Mouse (Mus musculus) testis, adult 2 months (tissue): Measurements from ENCODE around the gene Ly6g.
"Not testable (repeated sequence)": the region's sequence is repeated elsewhere in the genome, so short reads cannot be mapped to it uniquely, and the experiment has no call there.

ENCODE experiments used
- CTCF ChIP-seq: fragments of 200-500 bp; IDR thresholded peaks from 2 replicates; pipeline ENCODE4 v1.5.1; 2012; ENCODE audit warnings: low read depth, mild to moderate bottlenecking, inconsistent platforms, low read length, moderate library complexity; ENCODE audit not compliant: control insufficient read depth, insufficient read depth, insufficient replicate concordance
- POLR2A ChIP-seq: fragments of 200-500 bp; IDR thresholded peaks from 2 replicates; pipeline ENCODE4 v1.6.1; 2012; ENCODE audit warnings: low read depth, mild to moderate bottlenecking, inconsistent platforms, low read length, moderate library complexity; ENCODE audit not compliant: control insufficient read depth

DNA sequence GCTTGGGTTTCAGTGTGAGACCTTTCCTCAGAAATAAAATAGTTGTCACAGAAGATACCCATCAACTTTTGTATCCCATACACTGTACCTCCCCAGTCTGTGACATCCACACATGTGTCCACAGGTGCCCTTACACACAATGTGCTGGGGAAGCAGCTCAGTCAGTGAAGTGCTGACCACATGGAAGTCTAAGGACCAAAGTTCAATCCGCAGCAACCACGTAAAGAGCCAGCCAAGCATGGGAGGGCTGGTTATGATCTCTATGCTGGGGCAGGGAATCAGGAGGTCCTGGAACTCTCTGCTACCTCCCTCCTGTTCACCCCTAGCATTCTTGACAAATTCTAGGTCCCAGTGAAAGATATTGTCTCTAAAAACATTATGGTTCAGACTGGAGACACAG lies 22.7 kb upstream of the Ly6g start:
- not testable (repeated sequence) for TF ChIP-seq CTCF, POLR2A
